Mouse (Mus musculus): ENCODE measurements around the gene Babam2.

DNA sequence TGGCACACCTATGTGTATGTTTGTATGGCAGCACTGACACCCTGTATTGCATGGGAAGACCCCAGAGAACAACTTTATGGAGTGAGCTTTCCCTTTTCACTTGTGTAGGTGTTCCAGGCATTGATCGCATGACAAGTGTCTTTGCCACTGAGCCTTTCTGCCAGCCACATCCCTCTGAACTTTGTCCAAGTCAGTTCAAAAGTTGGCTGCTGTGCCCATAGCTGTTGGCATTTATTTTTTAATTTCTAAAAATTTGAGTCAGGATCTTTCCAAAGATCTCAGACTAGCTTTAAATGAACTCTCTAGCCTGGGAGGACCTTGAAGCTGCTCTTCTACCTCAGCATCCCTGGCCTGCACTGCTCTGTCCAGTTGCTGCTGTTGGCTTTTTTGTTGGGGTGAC, 44.4 kb downstream of the Babam2 start:
- no peak for TF ChIP-seq CTCF (IDR thresholded peaks at IDR 0.05)
- TF ChIP-seq POLR2A (IDR thresholded peaks at IDR 0.05; ENCODE audit: insufficient read depth, low read depth, low read length), result no peak
